Comparison of ENCODE assay signal across 15 mouse cellular contexts in the genomic region with DNA sequence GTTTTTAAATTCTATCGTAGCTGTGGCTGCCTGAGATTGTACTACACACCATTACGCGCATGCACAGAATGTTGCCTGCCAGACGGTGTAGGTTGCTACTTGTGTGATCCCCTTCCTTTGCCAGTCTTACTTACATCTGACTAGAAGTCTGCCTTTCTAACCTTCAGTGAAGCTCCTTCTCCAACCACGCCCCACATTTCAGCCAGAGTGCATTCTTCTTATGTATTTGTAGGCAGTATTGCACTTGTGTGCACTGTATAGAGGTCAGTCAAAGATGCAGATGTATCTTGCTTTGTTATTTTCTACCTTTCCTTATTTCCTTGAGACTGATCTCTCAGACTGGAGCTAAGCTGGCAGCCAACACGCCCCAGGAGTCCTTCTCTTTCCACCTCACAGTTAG.
"Had no signal": no experiment of that assay in that cellular context is flagged by ENCODE, and none has a peak within 500 bp of the region (broad histone marks: within the 10 kb centered on the region; RNA-seq: fewer than 3 reads in every experiment).

No protein-coding gene starts in this region.

- H3K27ac ChIP-seq: neural tube, embryonic 15.5 days; stomach, embryonic 15.5 days; stomach, postnatal 0 days had no signal

- DNase-seq: retina, postnatal 1 day; right cerebral cortex, adult 18-20 months; right cerebral cortex, postnatal 14 days; right cerebral cortex, postnatal 25 days; right cerebral cortex, postnatal 4 days; spleen, adult 18-20 months; thymus, adult 18-20 months; thymus, adult 2 months; thymus, postnatal 14 days; thymus, postnatal 25 days; thymus, postnatal 36 days; thymus, postnatal 4 days had no signal

- H3K4me1 ChIP-seq: stomach, embryonic 15.5 days had no signal

- H3K27me3 ChIP-seq: neural tube, embryonic 15.5 days; stomach, embryonic 15.5 days had no signal

- H3K9ac ChIP-seq: neural tube, embryonic 15.5 days; stomach, embryonic 15.5 days had no signal

- H3K4me3 ChIP-seq: neural tube, embryonic 15.5 days; stomach, embryonic 15.5 days had no signal

- H3K9me3 ChIP-seq: neural tube, embryonic 15.5 days; stomach, embryonic 15.5 days had no signal

- H3K36me3 ChIP-seq: neural tube, embryonic 15.5 days; stomach, embryonic 15.5 days had no signal
